Mouse (Mus musculus): ENCODE data around the gene Lmbr1l.

- TF ChIP-seq CTCF (IDR thresholded peaks at IDR 0.05) (no peak), EP300 (IDR thresholded peaks at IDR 0.05) (no peak)
Measured at GRCm38 (mm10) chr15:98870179-98871069, 47.6 kb downstream of the Lmbr1l start.
